Mouse (Mus musculus) midbrain, postnatal 0 days (tissue): Measurements from ENCODE around the gene Ucp2. TPM values are rescaled to one million over a fixed set of nuclear protein-coding genes. Genes with fewer than 3 reads are reported as not detected.

Source experiments
- ATAC-seq: fragments of 200-750 bp; cut with Nextera tagmentation; 2 replicates; pipeline ENCODE4 v1.8.0; 2017; ENCODE audit warnings: moderate number of reproducible peaks, mild to moderate bottlenecking, moderate TSS enrichment, moderate library complexity; ENCODE audit not compliant: low FRiP score
- DNase-seq: peaks from one replicate; pipeline ENCODE4 v3.0.0-alpha.2; 2015; ENCODE audit warnings: low spot score
- H3K27ac ChIP-seq: fragments of 300-500 bp; sonication (generic); 2 replicates; pipeline ENCODE4 v1.5.1; 2014; ENCODE audit warnings: low read depth, mild to moderate bottlenecking, low read length, mixed read lengths
- H3K27me3 ChIP-seq: fragments of 300-500 bp; sonication (generic); 2 replicates; pipeline ENCODE4 v1.6.1; 2014; ENCODE audit warnings: low read length, control low read depth, mixed read lengths; ENCODE audit not compliant: insufficient read depth
- H3K36me3 ChIP-seq: fragments of 300-500 bp; sonication (generic); 2 replicates; pipeline ENCODE4 v1.6.1; 2014; ENCODE audit warnings: low read length, control low read depth, mixed read lengths; ENCODE audit not compliant: insufficient read depth
- H3K4me1 ChIP-seq: fragments of 300-500 bp; sonication (generic); 2 replicates; pipeline ENCODE4 v1.6.1; 2014; ENCODE audit warnings: mild to moderate bottlenecking, control low read depth, antibody characterized with exemption, low read length, mixed read lengths; ENCODE audit not compliant: insufficient read depth
- H3K4me2 ChIP-seq: fragments of 300-500 bp; sonication (generic); 2 replicates; pipeline ENCODE4 v1.6.1; 2014; ENCODE audit warnings: low read depth, mild to moderate bottlenecking, low read length, mixed read lengths; ENCODE audit not compliant: poor library complexity, severe bottlenecking
- H3K4me3 ChIP-seq: fragments of 300-500 bp; sonication (generic); 2 replicates; pipeline ENCODE4 v1.5.1; 2014; ENCODE audit warnings: low read depth, mild to moderate bottlenecking, low read length, moderate library complexity
- H3K9ac ChIP-seq: fragments of 300-500 bp; sonication (generic); replicated peaks from 2 replicates; pipeline ENCODE4 v1.6.1; 2014; ENCODE audit warnings: mild to moderate bottlenecking, low read length, moderate library complexity, mixed read lengths; ENCODE audit not compliant: poor library complexity, severe bottlenecking
- H3K9me3 ChIP-seq: fragments of 300-500 bp; sonication (generic); 2 replicates; pipeline ENCODE4 v1.6.1; 2016; ENCODE audit warnings: low read length, control low read depth
- CTCF ChIP-seq: IDR thresholded peaks from 2 replicates; pipeline ENCODE4 v1.5.1; 2016; ENCODE audit warnings: antibody characterized with exemption, mild to moderate bottlenecking
- WGBS: fragments of 180-500 bp; shearing (Covaris S2); extraction: QIAGEN DNeasy Blood & Tissue Kit; methylation state at CpG from one replicate; pipeline ENCODE4 v1.1.7; 2014; 5-methylcytosine and 5-hydroxymethylcytosine counted together
- polyA plus RNA-seq: library from polyadenylated mRNA; unstranded; fragments of >200 nt; fragmentation: Nextera tagmentation; extraction: Ambion mirVana; gene quantifications from 2 replicates; pipeline ENCODE4 v1.2.1, GENCODE M21; 2015
- total RNA-seq: library from RNA; depleted of rRNA; stranded (reverse); fragments of >200 nt; gene quantifications from 2 replicates; pipeline ENCODE4 v1.2.3, GENCODE M21; 2014

Gene Ucp2
- total and polyA plus RNA-seq, 2 experiments from 2014 or later = 99.9 to 118 TPM

DNA sequence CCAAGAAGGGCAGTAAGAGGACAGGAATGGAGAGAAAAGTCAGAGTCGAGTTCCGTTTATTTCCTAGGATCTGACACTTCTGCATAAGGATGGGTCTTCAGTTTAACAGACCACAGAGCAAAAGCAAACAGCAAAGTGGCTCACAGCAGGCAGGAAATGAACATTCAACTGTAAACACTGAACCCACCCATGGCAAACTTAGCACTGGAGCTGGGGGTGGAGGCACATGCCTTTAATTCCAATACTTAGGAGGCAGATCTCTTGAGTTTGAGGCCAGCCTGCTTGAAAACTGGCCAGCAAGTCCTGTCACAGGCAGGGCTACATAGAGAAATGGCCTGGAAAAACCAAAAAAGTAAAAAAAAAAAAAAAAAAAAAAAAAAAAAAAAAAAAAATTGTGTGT lies 40.4 kb downstream of the Ucp2 start:
- H3K36me3 ChIP-seq = no peaks in the 10 kb centered on the region
- no peak for ATAC-seq
- no peak for TF ChIP-seq CTCF
- 68% methylated on average over 2 of the region's 2 CpGs for whole genome bisulfite sequencing
- H3K4me1 ChIP-seq = no peaks in the 10 kb centered on the region; the same call in 1 of the 2 replicates
- H3K27me3 ChIP-seq = no peaks in the 10 kb centered on the region
- no peaks in the 10 kb centered on the region for H3K9me3 ChIP-seq
- no peak overlapping the region for H3K4me2 ChIP-seq
- no peak for DNase-seq
- H3K27ac ChIP-seq = no peak overlapping the region
- no peak overlapping the region for H3K9ac ChIP-seq
- H3K4me3 ChIP-seq = no peak overlapping the region

GRCm38 (mm10) chr7:100534216-100534615 lies 41.1 kb downstream of the Ucp2 start:
- Histone ChIP-seq H3K4me1 (no peaks in the 10 kb centered on the region; the same call in 1 of the 2 replicates), H3K9ac (no peak overlapping the region), H3K4me2 (no peak overlapping the region), H3K27me3 (no peaks in the 10 kb centered on the region), H3K36me3 (peaks cover 2% of the 10 kb centered on the region; the same call in 1 of the 2 replicates), H3K4me3 (no peak overlapping the region), H3K9me3 (no peaks in the 10 kb centered on the region), H3K27ac (no peak overlapping the region)
- 75% methylated on average over 3 of the region's 3 CpGs for WGBS
- no peak for DNase-seq
- ATAC-seq = no peak
- no peak for TF ChIP-seq CTCF

- no peak for TF ChIP-seq CTCF
- Histone ChIP-seq H3K36me3 (peaks cover 10% of the 10 kb centered on the region; the same call in 1 of the 2 replicates), H3K9me3 (no peaks in the 10 kb centered on the region), H3K27ac (no peak overlapping the region), H3K4me2 (no peak overlapping the region), H3K4me1 (no peaks in the 10 kb centered on the region; the same call in 1 of the 2 replicates), H3K4me3 (no peak overlapping the region), H3K9ac (no peak overlapping the region), H3K27me3 (no peaks in the 10 kb centered on the region)
- no peak for DNase-seq
- 77% methylated on average over 2 of the region's 2 CpGs for WGBS
- no peak for ATAC-seq
These were observed 42.7 kb downstream of the Ucp2 start for GRCm38 (mm10) chr7:100535831-100536230.

DNA sequence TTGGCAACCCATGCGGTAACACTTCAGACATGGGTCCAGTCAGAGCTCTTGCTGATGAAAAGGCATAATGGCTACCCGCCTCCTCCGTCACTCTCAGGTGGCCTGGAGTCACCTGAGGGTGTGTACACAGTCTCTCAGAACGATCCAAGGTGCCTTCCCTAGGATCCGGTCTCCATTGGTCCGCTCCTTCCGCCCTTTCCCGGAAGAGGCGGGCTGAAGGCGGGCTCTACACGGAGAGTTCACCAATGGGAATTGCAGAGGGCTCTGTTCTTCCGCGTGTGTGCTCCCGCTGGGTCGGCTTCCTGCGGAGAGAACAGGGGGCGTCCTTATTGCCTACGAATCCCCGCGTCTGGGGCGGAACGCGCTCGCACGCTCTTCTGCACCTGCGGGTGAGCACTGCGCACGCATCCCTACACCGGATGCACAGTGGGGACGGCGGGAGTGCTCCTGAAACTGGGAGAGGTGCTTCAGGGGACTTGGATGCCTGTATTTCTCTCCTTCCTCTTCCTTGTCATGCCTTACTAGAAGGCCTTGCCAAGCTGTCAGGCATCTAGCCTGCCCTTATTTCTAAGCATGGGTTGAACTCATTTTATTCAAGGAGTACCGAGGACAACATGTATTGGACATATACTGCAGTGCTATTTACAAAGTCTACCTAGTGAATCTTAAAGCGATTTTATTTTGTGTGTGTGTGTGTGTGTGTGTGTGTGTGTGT lies 43.8 kb downstream of the Ucp2 start, which contains the start of gene Coa4:
Gene Coa4, plus strand, starts transcription at position 268 of the 715 bp plus-strand sequence.
- Histone ChIP-seq H3K4me1 (no peaks in the 10 kb centered on the region; the same call in 1 of the 2 replicates), H3K9ac (peak within 1 kb of the TSS; percentile 70), H3K27me3 (no peaks in the 10 kb centered on the region), H3K9me3 (no peaks in the 10 kb centered on the region), H3K36me3 (peaks cover 10% of the 10 kb centered on the region; the same call in 1 of the 2 replicates), H3K27ac (peak within 1 kb of the TSS; percentile 91), H3K4me2 (peak within 1 kb of the TSS; percentile 63), H3K4me3 (peak within 1 kb of the TSS; percentile 60)
- ATAC-seq (peak; percentile 100), DNase-seq (peak; percentile 97)
- WGBS = under 1% methylated on average over 33 of the region's 33 CpGs
- peak; percentile 48 for TF ChIP-seq CTCF

DNA sequence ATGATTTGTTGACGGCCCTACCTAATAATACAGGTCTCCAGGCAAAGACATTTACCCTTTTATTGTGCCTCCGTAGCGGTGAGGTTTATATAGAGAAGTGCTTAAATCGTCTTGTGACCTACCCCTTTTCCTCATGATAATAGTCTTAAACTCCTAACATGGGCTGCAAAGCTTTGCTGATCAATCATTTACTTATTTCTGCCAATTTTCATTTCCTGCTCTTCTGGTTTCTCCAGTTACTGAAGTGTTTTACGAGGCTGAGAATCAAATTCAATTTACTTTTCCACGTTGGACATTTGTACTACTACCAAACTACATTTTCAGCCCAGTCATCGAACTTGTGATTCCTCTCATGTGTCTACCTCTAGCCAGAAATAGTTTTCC lies 44.4 kb downstream of the Ucp2 start:
- Histone ChIP-seq H3K27me3 (no peaks in the 10 kb centered on the region), H3K4me1 (no peaks in the 10 kb centered on the region; the same call in 1 of the 2 replicates), H3K4me3 (peak overlapping the region; percentile 60), H3K9me3 (no peaks in the 10 kb centered on the region), H3K4me2 (peak overlapping the region; percentile 63), H3K36me3 (peaks cover 10% of the 10 kb centered on the region; the same call in 1 of the 2 replicates), H3K27ac (peak overlapping the region; percentile 91), H3K9ac (peak overlapping the region; percentile 70)
- ATAC-seq (no peak), DNase-seq (no peak)
- no peak for TF ChIP-seq CTCF
- WGBS = 32% methylated on average over 7 of the region's 7 CpGs

- Histone ChIP-seq H3K4me2 (no peak overlapping the region), H3K4me3 (no peak overlapping the region), H3K4me1 (no peaks in the 10 kb centered on the region; the same call in 1 of the 2 replicates), H3K9me3 (no peaks in the 10 kb centered on the region), H3K27me3 (no peaks in the 10 kb centered on the region), H3K9ac (no peak overlapping the region), H3K36me3 (peaks cover 10% of the 10 kb centered on the region; the same call in 1 of the 2 replicates), H3K27ac (no peak overlapping the region)
- WGBS = 97% methylated on average over 9 of the region's 9 CpGs
- DNase-seq = no peak
- TF ChIP-seq CTCF = no peak
- ATAC-seq = no peak
These were observed 46.4 kb downstream of the Ucp2 start for GRCm38 (mm10) chr7:100539516-100539915.
